Mouse (Mus musculus): Measurements from ENCODE around the gene Crispld2.

DNA sequence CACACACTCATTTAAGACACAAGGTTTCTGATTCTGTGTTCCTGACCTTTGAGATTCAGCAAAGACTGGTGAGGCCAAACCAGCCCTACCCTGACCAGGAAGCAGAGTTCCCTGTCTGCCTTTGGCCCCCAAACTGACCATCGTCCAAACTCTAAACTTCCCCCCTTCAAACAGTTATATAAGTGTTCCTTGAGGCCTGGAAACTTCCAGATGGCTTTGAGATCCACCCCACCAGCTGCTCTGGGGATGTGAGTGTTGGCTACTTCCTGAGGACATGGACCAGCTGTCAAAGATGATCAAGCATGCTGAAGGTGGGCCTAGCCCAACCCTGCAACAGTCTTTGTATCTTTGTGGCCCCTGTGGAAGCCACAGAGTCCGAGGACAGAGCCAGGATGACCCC is 64.8 kb downstream of the Crispld2 start:
- TF ChIP-seq CTCF (IDR thresholded peaks at IDR 0.05; ENCODE audit: low read depth, low read length) = no peak
- TF ChIP-seq POLR2AphosphoS5 (IDR thresholded peaks at IDR 0.05; ENCODE audit: insufficient replicate concordance, low read depth, low read length) = no peak
